Mouse (Mus musculus): Measurements from ENCODE around the gene Prkd1. TPM values are rescaled to one million over a fixed set of nuclear protein-coding genes. Genes with fewer than 3 reads are reported as not detected.

Prkd1 gene
- polyA plus RNA-seq, 1 experiment from 2014 or later = 4.4 TPM

DNA sequence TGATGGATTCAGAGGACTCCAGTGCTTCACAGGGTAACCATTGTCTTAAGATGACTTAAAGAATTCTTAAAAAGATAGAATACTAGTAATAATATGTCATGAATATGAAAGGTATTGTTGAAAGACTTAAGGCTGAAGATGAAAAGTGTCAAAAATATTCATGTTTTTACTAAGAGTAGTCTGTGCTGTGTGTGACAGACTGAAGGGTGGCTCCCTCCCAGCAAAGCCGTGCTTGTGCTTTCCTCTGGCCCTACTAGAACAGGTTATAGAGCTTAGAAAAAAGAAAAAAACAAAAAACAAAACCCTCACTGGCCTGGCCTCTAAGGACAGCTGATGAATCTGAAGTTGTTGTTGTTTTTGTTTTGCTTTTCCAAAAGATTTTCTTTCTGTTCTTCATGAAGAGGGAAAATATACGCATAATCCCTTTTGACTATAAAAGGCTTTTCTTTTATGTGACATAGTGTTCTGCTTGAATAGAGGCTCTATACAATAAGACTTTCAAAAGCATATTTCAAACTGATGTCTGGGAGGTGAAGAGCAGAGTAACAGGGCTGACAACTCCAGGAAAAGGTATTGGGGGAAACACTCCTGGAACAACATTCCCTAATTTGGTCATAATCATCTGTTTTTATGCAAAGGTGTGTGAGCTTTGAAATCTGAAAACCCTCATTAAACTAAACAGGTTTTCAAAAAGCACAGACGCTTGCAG is 148.9 kb downstream of the Prkd1 start:
- Histone ChIP-seq H3K4me2 (replicated peaks) (no peak overlapping the region), H3K27ac (no peak overlapping the region), H3K4me1 (replicated peaks) (no peaks in the 10 kb centered on the region), H3K36me3 (no peaks in the 10 kb centered on the region), H3K4me3 (replicated peaks) (no peak overlapping the region), H3K9me3 (no peaks in the 10 kb centered on the region), H3K9ac (no peak overlapping the region), H3K27me3 (replicated peaks) (no peaks in the 10 kb centered on the region)
- 78% methylated on average over 3 of the region's 3 CpGs for WGBS
- ATAC-seq = no peak

DNA sequence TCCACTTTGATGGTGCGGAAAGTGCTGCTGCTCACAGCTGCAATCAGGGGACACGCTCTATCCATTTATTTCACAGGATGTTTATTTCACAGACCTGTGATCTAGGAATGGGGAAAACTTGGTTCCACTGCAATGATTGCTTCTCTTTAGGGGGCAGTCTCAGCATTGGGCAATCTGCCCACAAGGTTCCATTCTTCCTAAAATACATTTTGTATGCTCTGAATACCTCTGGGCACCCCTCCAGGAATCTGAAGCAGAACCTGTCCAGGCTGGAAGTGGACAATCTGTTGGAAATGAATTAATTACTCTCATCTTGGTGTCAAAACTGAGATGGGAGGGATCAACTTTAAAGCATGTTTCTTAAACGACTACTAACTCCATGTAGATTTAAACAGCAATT is 152.9 kb downstream of the Prkd1 start:
- H3K27ac ChIP-seq = no peak overlapping the region
- ATAC-seq = no peak
- H3K9me3 ChIP-seq = no peaks in the 10 kb centered on the region
- no peak overlapping the region for H3K4me3 ChIP-seq (replicated peaks)
- no peaks in the 10 kb centered on the region for H3K27me3 ChIP-seq (replicated peaks)
- H3K36me3 ChIP-seq = no peaks in the 10 kb centered on the region
- no peaks in the 10 kb centered on the region for H3K4me1 ChIP-seq (replicated peaks)
- no peak overlapping the region for H3K4me2 ChIP-seq (replicated peaks)
- H3K9ac ChIP-seq = no peak overlapping the region
- WGBS = 62% methylated on average over 3 of the region's 3 CpGs

DNA sequence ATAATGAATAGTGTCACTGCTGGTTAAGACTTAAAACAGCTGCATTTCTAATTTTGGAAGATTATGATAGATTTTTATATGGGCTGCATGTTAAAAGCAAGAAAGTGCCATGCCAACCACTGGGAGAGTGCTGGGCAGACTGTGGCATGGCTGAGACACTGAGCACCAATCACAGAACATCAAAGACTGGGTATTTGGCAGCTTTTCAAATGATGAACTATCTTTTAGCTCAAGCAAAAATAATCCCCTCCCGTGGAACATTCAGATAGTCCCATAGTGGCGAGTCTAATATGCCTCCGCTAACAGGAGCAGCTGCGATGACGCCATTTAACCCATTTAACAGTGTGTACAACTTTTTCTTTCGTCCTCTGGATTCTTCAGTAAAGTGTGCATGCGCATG is 169.1 kb downstream of the Prkd1 start:
- ATAC-seq = no peak
- H3K27me3 ChIP-seq (replicated peaks) = no peaks in the 10 kb centered on the region
- H3K4me2 ChIP-seq (replicated peaks) = no peak overlapping the region
- no peaks in the 10 kb centered on the region for H3K36me3 ChIP-seq
- no peak overlapping the region for H3K9ac ChIP-seq
- no peaks in the 10 kb centered on the region for H3K4me1 ChIP-seq (replicated peaks)
- WGBS = 82% methylated on average over 7 of the region's 7 CpGs
- H3K9me3 ChIP-seq = no peaks in the 10 kb centered on the region
- no peak overlapping the region for H3K4me3 ChIP-seq (replicated peaks)
- H3K27ac ChIP-seq = no peak overlapping the region

DNA sequence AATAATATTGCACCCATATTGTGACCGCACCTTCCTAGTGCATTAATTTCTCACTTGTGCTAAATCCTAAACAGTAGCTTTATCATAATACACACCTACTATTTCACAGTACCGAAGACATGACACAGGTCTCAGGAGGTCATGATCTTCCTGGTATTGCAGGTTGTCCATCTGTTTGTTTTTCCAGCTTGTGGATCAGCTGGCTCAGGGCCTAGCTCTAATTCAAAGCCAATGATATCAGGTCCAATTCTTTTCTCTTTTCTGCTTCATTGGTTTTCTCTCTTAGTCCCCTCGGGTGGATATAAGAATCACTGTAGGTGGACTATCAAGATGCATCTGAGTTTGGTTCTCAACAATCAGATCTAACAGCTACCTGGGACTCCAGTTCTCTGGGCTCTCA is 191.7 kb downstream of the Prkd1 start:
- WGBS = 90% methylated on average over 3 of the region's 3 CpGs
- Histone ChIP-seq H3K36me3 (no peaks in the 10 kb centered on the region), H3K27ac (no peak overlapping the region), H3K4me3 (replicated peaks) (no peak overlapping the region), H3K4me1 (replicated peaks) (no peaks in the 10 kb centered on the region), H3K27me3 (replicated peaks) (no peaks in the 10 kb centered on the region), H3K4me2 (replicated peaks) (no peak overlapping the region), H3K9ac (no peak overlapping the region), H3K9me3 (no peaks in the 10 kb centered on the region)
- ATAC-seq = no peak

DNA sequence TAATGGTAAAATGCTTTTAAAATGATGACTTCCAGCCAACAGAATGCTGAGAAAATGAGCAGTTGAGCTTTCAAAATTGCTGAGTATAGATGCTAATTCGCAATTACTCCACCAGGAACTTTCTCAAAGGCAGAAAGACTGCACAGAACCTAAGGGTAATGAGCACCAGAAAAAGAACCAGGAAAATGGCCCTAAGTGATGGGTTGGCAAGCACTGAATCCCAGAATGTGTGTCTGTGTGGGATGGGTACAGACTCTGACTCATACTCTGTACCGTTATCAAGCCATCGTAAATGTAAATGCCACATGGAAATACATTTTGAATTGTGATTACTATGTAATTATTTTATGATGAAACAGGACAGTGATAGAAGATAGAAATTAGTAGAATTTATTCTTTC is 197.1 kb downstream of the Prkd1 start:
- Histone ChIP-seq H3K27ac (no peak overlapping the region), H3K9ac (no peak overlapping the region), H3K36me3 (no peaks in the 10 kb centered on the region), H3K9me3 (no peaks in the 10 kb centered on the region), H3K27me3 (replicated peaks) (no peaks in the 10 kb centered on the region), H3K4me1 (replicated peaks) (no peaks in the 10 kb centered on the region), H3K4me2 (replicated peaks) (no peak overlapping the region), H3K4me3 (replicated peaks) (no peak overlapping the region)
- WGBS = 95% methylated on average over 3 of the region's 3 CpGs
- no peak for ATAC-seq

DNA sequence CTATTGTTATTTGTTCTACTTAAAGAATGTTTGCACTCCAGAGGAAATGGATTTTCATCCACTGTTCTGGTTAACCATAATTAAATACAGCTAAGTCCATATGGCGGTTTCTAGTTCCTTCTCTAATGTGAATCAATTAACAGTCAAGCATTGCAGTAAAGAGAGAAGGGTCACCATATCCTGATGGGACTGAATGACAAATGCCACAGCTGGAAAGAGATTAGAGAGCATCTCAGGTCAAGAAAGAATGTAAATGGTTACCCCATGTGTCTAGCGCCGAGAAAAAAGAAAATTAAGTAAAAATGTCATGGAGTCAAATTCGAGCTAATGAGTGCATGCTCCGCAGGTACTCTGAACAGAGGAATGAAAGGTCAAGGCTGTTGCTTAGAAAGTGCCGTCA is 212.2 kb downstream of the Prkd1 start:
- Histone ChIP-seq H3K4me3 (replicated peaks) (no peak overlapping the region), H3K27me3 (replicated peaks) (no peaks in the 10 kb centered on the region), H3K4me2 (replicated peaks) (no peak overlapping the region), H3K36me3 (no peaks in the 10 kb centered on the region), H3K27ac (no peak overlapping the region), H3K9ac (no peak overlapping the region), H3K4me1 (replicated peaks) (no peaks in the 10 kb centered on the region), H3K9me3 (no peaks in the 10 kb centered on the region)
- ATAC-seq = no peak
- 89% methylated on average over 6 of the region's 6 CpGs for WGBS

DNA sequence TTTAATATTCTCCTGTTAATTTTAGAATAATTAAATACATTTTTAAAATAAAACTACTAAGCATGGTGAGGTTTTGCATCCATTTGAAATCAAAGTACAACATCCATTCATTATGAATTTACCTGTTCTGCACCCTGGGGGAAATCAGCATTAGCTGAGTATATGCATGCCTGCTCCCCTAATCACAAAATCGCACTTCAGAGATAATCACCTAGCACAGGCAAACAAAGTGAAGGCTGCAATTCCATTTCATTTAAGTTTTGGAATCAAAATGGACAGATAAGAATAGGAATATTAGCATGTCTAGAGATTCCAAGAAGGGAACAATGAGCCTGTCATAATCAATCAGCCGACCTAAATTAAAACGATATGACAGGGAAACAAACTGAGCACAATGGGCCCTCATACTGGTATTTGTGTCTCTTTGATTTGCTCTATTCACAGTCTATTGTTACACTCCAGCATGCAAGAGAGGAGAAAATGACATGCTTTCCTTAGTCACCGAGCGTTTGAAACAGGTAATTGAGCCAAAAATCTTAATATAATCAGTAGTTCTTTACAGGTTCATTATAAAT is 218.7 kb downstream of the Prkd1 start:
- ATAC-seq = no peak
- H3K4me3 ChIP-seq (replicated peaks) = no peak overlapping the region
- H3K4me2 ChIP-seq (replicated peaks) = no peak overlapping the region
- no peaks in the 10 kb centered on the region for H3K27me3 ChIP-seq (replicated peaks)
- H3K9me3 ChIP-seq = no peaks in the 10 kb centered on the region
- H3K27ac ChIP-seq = no peak overlapping the region
- H3K36me3 ChIP-seq = no peaks in the 10 kb centered on the region
- no peaks in the 10 kb centered on the region for H3K4me1 ChIP-seq (replicated peaks)
- 83% methylated on average over 5 of the region's 5 CpGs for WGBS
- no peak overlapping the region for H3K9ac ChIP-seq

DNA sequence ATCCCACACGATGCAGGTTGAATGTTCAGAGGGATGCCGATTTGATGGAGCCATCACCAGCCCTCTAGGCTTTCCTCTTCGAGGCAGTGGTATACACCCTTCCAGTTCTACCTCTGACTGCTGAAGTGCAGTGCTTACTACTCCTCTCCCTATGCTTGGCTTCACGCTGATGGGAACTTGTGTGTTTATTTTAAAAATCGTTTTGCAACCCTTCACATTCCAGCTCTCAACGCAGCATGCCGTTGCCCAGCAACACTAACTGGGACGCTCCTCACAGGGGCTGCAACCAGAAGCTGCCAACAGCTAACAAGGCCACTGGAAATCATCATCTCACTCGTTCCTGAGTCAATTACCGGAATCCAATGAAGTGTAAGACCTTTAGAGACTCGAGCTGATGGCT is 296.5 kb downstream of the Prkd1 start:
- H3K27ac ChIP-seq = no peak overlapping the region
- no peaks in the 10 kb centered on the region for H3K36me3 ChIP-seq
- no peak overlapping the region for H3K9ac ChIP-seq
- H3K4me1 ChIP-seq (replicated peaks) = no peaks in the 10 kb centered on the region
- no peak overlapping the region for H3K4me3 ChIP-seq (replicated peaks)
- H3K4me2 ChIP-seq (replicated peaks) = no peak overlapping the region
- 29% methylated on average over 11 of the region's 11 CpGs for WGBS
- no peaks in the 10 kb centered on the region for H3K9me3 ChIP-seq
- 0 out of 2 replicates have a peak, but pooled peaks have one; percentile 34 for ATAC-seq
- H3K27me3 ChIP-seq (replicated peaks) = no peaks in the 10 kb centered on the region

DNA sequence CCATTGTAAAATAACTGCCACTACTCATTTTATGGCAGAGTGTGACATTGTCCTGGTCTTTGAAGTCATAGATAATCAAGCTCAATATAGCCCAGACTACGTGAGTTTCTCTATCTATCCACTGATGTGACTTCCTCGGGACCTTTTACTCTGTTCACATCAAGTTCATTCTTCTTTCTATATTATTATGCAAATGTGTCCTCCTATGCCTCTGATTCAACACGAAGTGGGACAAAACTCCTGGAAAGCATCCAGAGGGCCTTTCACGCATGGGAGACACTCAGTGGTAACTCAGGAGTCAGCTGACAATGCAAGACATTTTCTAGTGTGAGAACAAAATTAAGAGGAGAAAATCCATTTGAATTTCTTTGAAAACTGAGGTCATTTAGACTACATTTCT is 315.7 kb downstream of the Prkd1 start:
- no peaks in the 10 kb centered on the region for H3K27me3 ChIP-seq (replicated peaks)
- H3K27ac ChIP-seq = no peak overlapping the region
- no peak for ATAC-seq
- H3K36me3 ChIP-seq = no peaks in the 10 kb centered on the region
- no peaks in the 10 kb centered on the region for H3K4me1 ChIP-seq (replicated peaks)
- H3K4me3 ChIP-seq (replicated peaks) = no peak overlapping the region
- H3K9ac ChIP-seq = no peak overlapping the region
- no peaks in the 10 kb centered on the region for H3K9me3 ChIP-seq
- H3K4me2 ChIP-seq (replicated peaks) = no peak overlapping the region
- 82% methylated on average over 4 of the region's 4 CpGs for WGBS

DNA sequence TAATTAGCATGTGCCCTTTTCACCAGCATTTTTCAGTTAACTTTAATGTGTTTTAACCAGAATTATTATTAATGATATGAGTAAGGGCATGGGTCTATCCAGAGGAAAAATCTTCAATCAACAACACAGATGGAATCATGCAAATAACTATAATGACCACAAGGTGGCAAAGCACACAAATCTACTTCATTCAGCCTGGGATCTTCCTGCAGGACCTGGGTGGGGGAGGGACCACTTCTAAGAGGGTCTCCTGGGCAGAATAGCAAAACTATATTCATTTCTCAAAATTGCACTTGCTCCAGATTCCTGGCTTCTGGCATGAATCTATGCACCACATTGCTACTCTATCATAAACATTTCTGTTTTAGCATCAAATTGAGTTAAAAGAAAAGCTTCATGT is 334.3 kb downstream of the Prkd1 start:
- Histone ChIP-seq H3K27ac (no peak overlapping the region), H3K27me3 (replicated peaks) (no peaks in the 10 kb centered on the region), H3K36me3 (no peaks in the 10 kb centered on the region), H3K4me1 (replicated peaks) (no peaks in the 10 kb centered on the region), H3K9ac (no peak overlapping the region), H3K4me2 (replicated peaks) (no peak overlapping the region), H3K9me3 (no peaks in the 10 kb centered on the region), H3K4me3 (replicated peaks) (no peak overlapping the region)
- no peak for ATAC-seq

DNA sequence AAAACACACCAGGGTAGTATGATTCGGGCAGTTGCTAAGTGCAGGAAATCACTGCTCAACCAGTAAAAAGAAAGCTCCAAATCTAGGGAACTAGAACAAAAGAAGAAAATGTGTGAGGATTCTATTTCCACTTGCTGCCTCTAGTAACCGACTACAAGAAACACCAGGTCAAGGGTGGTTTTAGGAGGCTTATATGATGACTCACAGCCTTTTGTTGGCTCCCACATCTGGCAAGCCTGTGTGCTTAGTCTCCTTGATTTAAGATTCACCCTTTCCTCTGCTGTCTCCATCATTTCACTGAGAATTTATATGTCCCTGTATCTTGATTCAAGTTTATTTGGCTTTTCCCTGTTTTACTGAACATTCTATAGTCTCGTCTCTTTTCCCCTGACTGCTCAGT is 339.6 kb downstream of the Prkd1 start:
- Histone ChIP-seq H3K27me3 (replicated peaks) (no peaks in the 10 kb centered on the region), H3K9me3 (no peaks in the 10 kb centered on the region), H3K4me1 (replicated peaks) (no peaks in the 10 kb centered on the region), H3K4me2 (replicated peaks) (no peak overlapping the region), H3K36me3 (no peaks in the 10 kb centered on the region), H3K27ac (no peak overlapping the region), H3K9ac (no peak overlapping the region), H3K4me3 (replicated peaks) (no peak overlapping the region)
- 66% methylated on average over 3 of the region's 3 CpGs for WGBS
- no peak for ATAC-seq

DNA sequence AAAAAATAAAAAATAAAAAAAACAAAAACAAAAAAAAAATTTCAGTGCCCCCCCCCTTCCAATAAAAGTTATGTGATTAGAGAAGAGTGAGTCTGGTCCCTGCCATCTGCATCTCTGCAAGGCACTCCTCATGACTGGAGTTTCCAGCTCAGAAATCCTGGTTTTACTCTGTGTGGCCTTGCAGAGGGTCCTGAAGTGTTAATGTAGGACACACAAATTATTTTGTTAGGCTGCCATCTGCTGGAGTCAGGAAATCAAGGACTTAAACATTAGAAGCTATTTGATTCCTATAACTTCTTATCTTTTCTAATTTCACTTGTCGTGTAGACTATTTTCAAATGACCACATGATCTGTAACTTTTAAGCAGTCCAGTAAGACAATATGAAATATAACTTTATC is 347.6 kb downstream of the Prkd1 start:
- WGBS = 36% methylated on average over 1 of the region's 1 CpGs
- H3K36me3 ChIP-seq = no peaks in the 10 kb centered on the region
- H3K27me3 ChIP-seq (replicated peaks) = no peaks in the 10 kb centered on the region

DNA sequence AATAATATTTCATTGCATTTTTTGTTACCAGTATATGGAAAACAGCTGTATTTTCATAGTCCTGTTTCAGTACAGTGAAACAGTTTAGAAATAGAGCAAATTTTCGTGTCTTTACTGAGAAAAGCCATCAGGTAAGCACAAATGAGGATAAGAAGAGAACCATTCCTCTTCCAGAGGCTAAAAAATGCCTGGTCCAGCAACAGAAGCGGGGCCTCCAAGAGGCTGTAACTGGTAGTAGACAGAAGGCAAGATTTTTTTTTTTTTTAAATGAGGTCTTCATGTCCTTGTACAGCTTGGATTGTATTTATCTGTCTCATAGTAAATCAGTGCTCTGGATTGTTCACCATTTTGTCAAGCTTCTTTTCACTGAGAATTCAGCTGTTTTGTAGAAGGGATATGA is 352.8 kb downstream of the Prkd1 start:
- Histone ChIP-seq H3K4me2 (replicated peaks) (no peak overlapping the region), H3K4me3 (replicated peaks) (no peak overlapping the region)
- WGBS = 59% methylated on average over 2 of the region's 2 CpGs

More for the DNA sequence above, 347.6 kb downstream of the Prkd1 start:
- no peaks in the 10 kb centered on the region for H3K9me3 ChIP-seq
- H3K4me2 ChIP-seq (replicated peaks) = no peak overlapping the region
- no peak for ATAC-seq
- no peak overlapping the region for H3K4me3 ChIP-seq (replicated peaks)
- H3K4me1 ChIP-seq (replicated peaks) = no peaks in the 10 kb centered on the region
- H3K9ac ChIP-seq = no peak overlapping the region
- H3K27ac ChIP-seq = no peak overlapping the region

More for the DNA sequence above, 352.8 kb downstream of the Prkd1 start:
- no peak overlapping the region for H3K9ac ChIP-seq
- no peak overlapping the region for H3K27ac ChIP-seq
- no peaks in the 10 kb centered on the region for H3K4me1 ChIP-seq (replicated peaks)
- no peaks in the 10 kb centered on the region for H3K27me3 ChIP-seq (replicated peaks)
- no peaks in the 10 kb centered on the region for H3K36me3 ChIP-seq
- ATAC-seq = no peak
- no peaks in the 10 kb centered on the region for H3K9me3 ChIP-seq
